ENCODE assay signal across 8 mouse cellular contexts in genomic region chr6:29694375-29695289, GRCm38 (mm10). TPM values are rescaled to one million over a fixed set of nuclear protein-coding genes. Genes with fewer than 3 reads are reported as not detected.
DNase-seq lines count a peak whose midpoint lies in the region; TF ChIP-seq lines count a peak whose summit lies in the region.

No protein-coding gene starts in this region.

- H3K27me3 ChIP-seq in testis, adult 2 months (ENCODE audit: control insufficient read depth, insufficient read depth, low read length) = no peaks in the 10 kb centered on the region
- H3K27me3 ChIP-seq in limb, embryonic 10.5 days (ENCODE audit: low read depth, poor library complexity, severe bottlenecking) = peaks cover 72% of the 10 kb centered on the region
- peaks cover 15% of the 10 kb centered on the region; the same call in 1 of the 2 replicates for H3K27me3 ChIP-seq in small intestine, adult 2 months (ENCODE audit: control insufficient read depth, insufficient read depth, low read length)

- no peaks in the 10 kb centered on the region for H3K9me3 ChIP-seq in limb, embryonic 10.5 days (replicated peaks)

- H3K27ac ChIP-seq in testis, adult 2 months (ENCODE audit: control insufficient read depth, insufficient read depth, low read depth, low read length) = peak overlapping the region; percentile 41; the same call in 1 of the 2 replicates
- H3K27ac ChIP-seq in limb, embryonic 10.5 days = peak overlapping the region; percentile 82
- no peak overlapping the region for H3K27ac ChIP-seq in small intestine, adult 2 months (ENCODE audit: insufficient read depth, low read depth, low read length)

- no peak for TF ChIP-seq CTCF in testis, adult 2 months (IDR thresholded peaks at IDR 0.05; ENCODE audit: control insufficient read depth, insufficient read depth, insufficient replicate concordance, low read depth, low read length)
- TF ChIP-seq CTCF in small intestine, adult 2 months (IDR thresholded peaks at IDR 0.05; ENCODE audit: extremely low read depth, insufficient read length, insufficient replicate concordance, low read depth, low read length) = no peak

- DNase-seq in embryo, embryonic 9.5 days (ENCODE audit: extremely low spot score) = peak; percentile 51
- no peak for DNase-seq in embryo, embryonic 11 days
- DNase-seq in testis, postnatal 10 days (ENCODE audit: low spot score) = no peak
- no peak for DNase-seq in limb, embryonic 10.5 days (ENCODE audit: low spot score)
- DNase-seq in right cerebral cortex, adult 18-20 months = no peak
- no peak for DNase-seq in cerebellum, postnatal 4 days (ENCODE audit: low spot score in 2 of 2)

- peaks cover 12% of the 10 kb centered on the region for H3K4me1 ChIP-seq in testis, adult 2 months (ENCODE audit: control insufficient read depth, insufficient read depth, low read length)
- H3K4me1 ChIP-seq in limb, embryonic 10.5 days = peaks cover 12% of the 10 kb centered on the region
- peaks cover 4% of the 10 kb centered on the region; the same call in 1 of the 2 replicates for H3K4me1 ChIP-seq in small intestine, adult 2 months (ENCODE audit: control insufficient read depth, insufficient read depth, insufficient read length, low read length)

- TF ChIP-seq POLR2A in testis, adult 2 months (IDR thresholded peaks at IDR 0.05; ENCODE audit: control insufficient read depth, low read depth, low read length) = no peak
- no peak for TF ChIP-seq POLR2A in small intestine, adult 2 months (IDR thresholded peaks at IDR 0.05; ENCODE audit: low read depth, low read length)

- no peaks in the 10 kb centered on the region for H3K36me3 ChIP-seq in testis, adult 2 months (ENCODE audit: control insufficient read depth, insufficient read depth, low read length)
- no peaks in the 10 kb centered on the region for H3K36me3 ChIP-seq in limb, embryonic 10.5 days
- H3K36me3 ChIP-seq in small intestine, adult 2 months (ENCODE audit: control insufficient read depth, insufficient read depth, low read length) = no peaks in the 10 kb centered on the region

- WGBS in limb, embryonic 10.5 days = 4% methylated on average over 35 of the region's 35 CpGs
- WGBS in small intestine, adult 2 months = 17% methylated on average over 34 of the region's 35 CpGs

- H3K4me3 ChIP-seq in testis, adult 2 months (ENCODE audit: control insufficient read depth, low read depth, low read length) = peak overlapping the region; percentile 90
- H3K4me3 ChIP-seq in limb, embryonic 10.5 days = peak overlapping the region; percentile 80
- peak overlapping the region; percentile 61 for H3K4me3 ChIP-seq in small intestine, adult 2 months (ENCODE audit: low read depth, low read length)

RNA-seq across cellular contexts. Expression of gene Tspan33, which starts 0.6 kb away (rescaled TPM):
- polyA plus RNA-seq in testis, adult 2 months (2012; rRNA removed) = 9.3 and 10.8 TPM in 2 replicates
- 6.7 and 7.0 TPM in 2 replicates for polyA plus RNA-seq in limb, embryonic 10.5 days (2016; fragmentation: Nextera tagmentation; extraction: Ambion mirVana)
- polyA plus RNA-seq in small intestine, adult 2 months (2012; rRNA removed) = 1.8 and 3.2 TPM in 2 replicates

RNA-seq across cellular contexts. Expression of gene Smo, which starts 40.7 kb away (rescaled TPM):
- 4.5 and 4.7 TPM in 2 replicates for polyA plus RNA-seq in testis, adult 2 months (2012; rRNA removed)
- polyA plus RNA-seq in limb, embryonic 10.5 days (2016; fragmentation: Nextera tagmentation; extraction: Ambion mirVana) = 67.6 and 69.3 TPM in 2 replicates
- 11.5 and 11.9 TPM in 2 replicates for polyA plus RNA-seq in small intestine, adult 2 months (2012; rRNA removed)
